Mouse (Mus musculus): ENCODE results near the gene Scn3b. TPM values are rescaled to one million over a fixed set of nuclear protein-coding genes. Genes with fewer than 3 reads are reported as not detected.

Scn3b gene
- polyA plus RNA-seq, 1 experiment from 2014 or later = 2.9 TPM

DNA sequence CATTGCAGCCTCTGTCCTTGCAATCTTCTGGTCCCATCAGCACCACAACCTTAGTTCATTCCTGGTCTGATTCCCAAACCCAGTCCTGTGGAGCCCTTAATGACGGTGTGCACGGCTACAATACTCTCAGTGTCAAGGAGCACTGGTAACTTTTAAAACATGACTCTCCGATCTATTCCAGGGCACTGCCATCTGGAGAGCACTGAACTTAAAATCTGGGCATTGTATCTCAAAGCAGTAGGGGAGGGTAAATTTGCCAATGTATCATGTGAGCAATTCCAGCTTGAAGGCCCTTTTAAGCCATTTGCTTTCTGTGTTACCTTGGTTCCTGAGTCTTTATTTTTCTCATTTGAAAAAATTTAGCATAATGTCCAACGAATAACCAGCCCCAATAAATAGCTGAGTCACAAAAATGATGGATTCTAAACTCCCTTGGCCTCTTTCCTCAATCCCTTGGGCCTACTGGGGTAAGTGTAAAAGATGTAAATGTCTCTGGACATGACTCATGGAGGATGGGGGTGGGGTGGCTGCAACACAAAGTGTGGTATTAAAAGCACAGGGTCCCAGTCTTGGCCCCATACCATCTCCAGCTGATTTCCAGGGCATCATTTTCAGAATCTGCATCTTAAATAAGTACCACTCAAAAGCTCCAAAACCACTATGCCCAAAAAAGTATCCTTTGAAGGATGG, 68.3 kb downstream of the Scn3b start:
- Histone ChIP-seq H3K27ac (ENCODE audit: low read depth) (no peak overlapping the region), H3K4me3 (ENCODE audit: low read depth, low read length) (no peak overlapping the region), H3K4me1 (ENCODE audit: insufficient read depth) (no peaks in the 10 kb centered on the region), H3K4me2 (no peak overlapping the region), H3K9ac (no peak overlapping the region), H3K9me3 (ENCODE audit: low read depth, low read length) (no peaks in the 10 kb centered on the region), H3K36me3 (ENCODE audit: insufficient read depth) (no peaks in the 10 kb centered on the region), H3K27me3 (ENCODE audit: insufficient read depth, low read length) (no peaks in the 10 kb centered on the region)
- TF ChIP-seq CTCF (IDR thresholded peaks at IDR 0.05; ENCODE audit: low read depth) = no peak
- DNase-seq (no peak), ATAC-seq (ENCODE audit: insufficient read depth) (no peak)
- WGBS = 67% methylated on average over 4 of the region's 4 CpGs

DNA sequence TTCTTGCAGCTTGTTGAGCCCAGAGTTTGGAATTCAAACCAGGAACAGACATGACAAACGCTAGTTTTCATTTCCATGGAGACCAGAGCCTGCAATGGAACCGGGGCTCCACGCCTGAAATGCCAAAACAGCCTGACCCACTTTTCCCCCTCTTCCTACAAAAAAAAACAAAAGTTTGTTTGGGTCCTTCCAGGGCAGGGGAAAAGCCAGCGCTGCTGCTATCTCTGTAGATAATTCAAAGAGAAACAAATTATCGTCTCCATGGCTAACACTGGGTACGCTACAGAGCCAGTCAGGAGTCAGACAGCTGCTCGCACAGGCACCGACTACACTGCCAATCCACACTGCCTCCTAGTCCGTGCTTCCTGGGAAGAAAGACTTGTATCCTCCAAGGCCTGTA, 70.6 kb downstream of the Scn3b start:
- 37% methylated on average over 9 of the region's 9 CpGs for WGBS
- no peaks in the 10 kb centered on the region for H3K4me1 ChIP-seq (ENCODE audit: insufficient read depth)

More for the DNA sequence above, 70.6 kb downstream of the Scn3b start:
- no peak overlapping the region for H3K4me2 ChIP-seq
- H3K4me3 ChIP-seq (ENCODE audit: low read depth, low read length) = no peak overlapping the region
- no peak overlapping the region for H3K27ac ChIP-seq (ENCODE audit: low read depth)
- TF ChIP-seq CTCF (IDR thresholded peaks at IDR 0.05; ENCODE audit: low read depth) = no peak
- DNase-seq = no peak
- ATAC-seq (ENCODE audit: insufficient read depth) = no peak
- H3K36me3 ChIP-seq (ENCODE audit: insufficient read depth) = no peaks in the 10 kb centered on the region
- H3K9ac ChIP-seq = no peak overlapping the region
- no peaks in the 10 kb centered on the region for H3K27me3 ChIP-seq (ENCODE audit: insufficient read depth, low read length)
- H3K9me3 ChIP-seq (ENCODE audit: low read depth, low read length) = no peaks in the 10 kb centered on the region

Other genes with a start within 250 kb of the Scn3b start
- gene Olfr981, start 247.8 kb upstream of the Scn3b start, polyA plus RNA-seq (2014; fragmentation: Nextera tagmentation; extraction: Ambion mirVana) = not detected in 2 replicates
- gene Olfr982, start 195.4 kb upstream of the Scn3b start, polyA plus RNA-seq (2014; fragmentation: Nextera tagmentation; extraction: Ambion mirVana) = not detected in 2 replicates
- gene Olfr983, start 175.6 kb upstream of the Scn3b start, polyA plus RNA-seq (2014; fragmentation: Nextera tagmentation; extraction: Ambion mirVana) = not detected in 2 replicates
- gene Olfr984, start 155.0 kb upstream of the Scn3b start, polyA plus RNA-seq (2014; fragmentation: Nextera tagmentation; extraction: Ambion mirVana) = not detected in 2 replicates
- gene Olfr985, start 139.0 kb upstream of the Scn3b start, polyA plus RNA-seq (2014; fragmentation: Nextera tagmentation; extraction: Ambion mirVana) = not detected in 2 replicates
- gene Tmem225, start 121.1 kb upstream of the Scn3b start, polyA plus RNA-seq (2014; fragmentation: Nextera tagmentation; extraction: Ambion mirVana) = not detected in 2 replicates
- gene Olfr986, start 88.3 kb upstream of the Scn3b start, polyA plus RNA-seq (2014; fragmentation: Nextera tagmentation; extraction: Ambion mirVana) = not detected in 2 replicates
- gene Zfp202, start 76.9 kb upstream of the Scn3b start, polyA plus RNA-seq (2014; fragmentation: Nextera tagmentation; extraction: Ambion mirVana) = 5.0 and 6.0 TPM in 2 replicates

Measured in lung, embryonic 14.5 days (tissue).